15 mouse cellular contexts compared by ENCODE assay signal in the genomic region with DNA sequence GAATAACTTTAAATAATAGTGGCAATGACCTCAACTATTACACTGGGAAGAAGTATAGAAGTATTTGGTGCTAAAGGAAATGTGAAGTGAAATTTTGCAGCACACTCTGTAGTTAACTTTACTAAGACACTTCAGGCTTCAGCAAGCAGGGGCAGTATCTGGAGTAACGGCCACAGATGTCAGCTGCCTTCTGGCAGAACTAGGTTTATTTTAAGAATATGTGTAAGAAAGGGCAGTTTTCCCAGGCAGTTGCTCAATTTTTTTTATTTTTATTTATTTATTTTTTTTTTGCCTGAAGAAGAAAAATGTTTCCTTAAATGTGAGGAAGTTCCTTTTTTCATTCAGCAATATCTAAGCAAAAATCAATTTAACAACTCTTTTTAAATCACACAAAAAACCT.
DNase-seq lines count a peak whose midpoint lies in the region; ATAC-seq and TF ChIP-seq lines count a peak whose summit lies in the region.
"Had no signal": no experiment of that assay in that cellular context is flagged by ENCODE, and none has a peak within 500 bp of the region (broad histone marks: within the 10 kb centered on the region; RNA-seq: fewer than 3 reads in every experiment).

No protein-coding gene starts in this region.

- peaks cover 4% of the 10 kb centered on the region; the same call in 1 of the 2 replicates for H3K4me1 ChIP-seq in kidney, adult 2 months (ENCODE audit: control insufficient read depth, insufficient read depth, low read length)
- H3K4me1 ChIP-seq in CH12.LX (ENCODE audit: control insufficient read depth in 1 of 2, insufficient read depth in 2 of 2), result peaks cover 3 to 49% of the 10 kb centered on the region in 2 experiments; a peak in 3 of 4 replicates
- no peaks in the 10 kb centered on the region for H3K4me1 ChIP-seq in hindbrain, embryonic 12.5 days

- no peaks in the 10 kb centered on the region for H3K27me3 ChIP-seq in kidney, adult 2 months (replicated peaks; ENCODE audit: control insufficient read depth, insufficient read depth, low read length)
- no peaks in the 10 kb centered on the region for H3K27me3 ChIP-seq in CH12.LX (replicated peaks)
- H3K27me3 ChIP-seq in hindbrain, embryonic 12.5 days, result no peaks in the 10 kb centered on the region
- H3K27me3 ChIP-seq: heart, embryonic 15.5 days; limb, embryonic 12.5 days had no signal

- TF ChIP-seq EP300 in CH12.LX (IDR thresholded peaks at IDR 0.05; ENCODE audit: low read length), result peak; percentile 67

- no peak for TF ChIP-seq RAD21 in CH12.LX (IDR thresholded peaks at IDR 0.05; ENCODE audit: low read depth, low read length)

- no peaks in the 10 kb centered on the region for H3K79me2 ChIP-seq in CH12.LX (replicated peaks; ENCODE audit: control insufficient read depth, extremely low read depth, insufficient read depth, poor library complexity, severe bottlenecking)

- no peak overlapping the region for H3K27ac ChIP-seq in kidney, adult 2 months (ENCODE audit: insufficient read depth, low read depth, low read length)
- H3K27ac ChIP-seq in CH12.LX (ENCODE audit: insufficient read depth, low read depth), result no peak overlapping the region
- no peak overlapping the region for H3K27ac ChIP-seq in hindbrain, embryonic 12.5 days
- H3K27ac ChIP-seq: hindbrain, postnatal 0 days; limb, embryonic 12.5 days had no signal

- no peak overlapping the region for H3K9ac ChIP-seq in CH12.LX (ENCODE audit: insufficient read depth, low read depth)
- no peak overlapping the region for H3K9ac ChIP-seq in hindbrain, embryonic 12.5 days
- H3K9ac ChIP-seq: heart, embryonic 15.5 days; limb, embryonic 12.5 days had no signal

- in situ Hi-C loops in CH12.LX (cut with MboI; ENCODE audit: low pct_ligation_motif_present, low pct_unique_long_range_greater_than_20kb, low sequenced_read_pairs), result no loop called here

- 2% methylated on average over 1 of the region's 1 CpGs for WGBS in kidney, adult 2 months
- WGBS in hindbrain, embryonic 12.5 days, result 73% methylated on average over 1 of the region's 1 CpGs

- no peaks in the 10 kb centered on the region for H3K9me3 ChIP-seq in CH12.LX (replicated peaks; ENCODE audit: low read length)
- H3K9me3 ChIP-seq in hindbrain, embryonic 12.5 days (replicated peaks), result no peaks in the 10 kb centered on the region
- H3K9me3 ChIP-seq: embryonic facial prominence, embryonic 10.5 days; forebrain, embryonic 10.5 days; heart, embryonic 15.5 days; limb, embryonic 12.5 days had no signal

- no peak for TF ChIP-seq POLR2A in kidney, adult 2 months (IDR thresholded peaks at IDR 0.05; ENCODE audit: low read depth, low read length)
- no peak; the same call in 1 of the 2 replicates for TF ChIP-seq POLR2A in CH12.LX (IDR thresholded peaks at IDR 0.05; ENCODE audit: low read depth, low read length)

- H3K4me3 ChIP-seq in kidney, adult 2 months (ENCODE audit: insufficient read depth, low read depth, low read length), result no peak overlapping the region
- no peak overlapping the region for H3K4me3 ChIP-seq in CH12.LX (replicated peaks in 1 of 3; ENCODE audit: low read depth in 2 of 3, low read length in 2 of 3, poor library complexity in 1 of 3)
- H3K4me3 ChIP-seq in hindbrain, embryonic 12.5 days, result no peak overlapping the region
- H3K4me3 ChIP-seq: embryonic facial prominence, embryonic 10.5 days; forebrain, embryonic 10.5 days; heart, embryonic 15.5 days; limb, embryonic 12.5 days had no signal

- peak overlapping the region; percentile 44; the same call in 1 of the 2 replicates for H3K4me2 ChIP-seq in CH12.LX (ENCODE audit: insufficient read depth, low read depth, poor library complexity, severe bottlenecking)
- no peak overlapping the region for H3K4me2 ChIP-seq in hindbrain, embryonic 12.5 days (replicated peaks)
- H3K4me2 ChIP-seq: heart, embryonic 15.5 days; limb, embryonic 12.5 days had no signal

- DNase-seq in kidney, adult 2 months, result peak; percentile 13
- DNase-seq in kidney, postnatal 36 days, result no peak
- DNase-seq in 3T3-L1 (ENCODE audit: low read depth, low spot score) (peak; percentile 28), CH12.LX (ENCODE audit: extremely low read depth) (peak; percentile 38)
- DNase-seq: adrenal gland, postnatal 36 days; cerebellum, adult 11-12 months; kidney, postnatal 10 days had no signal

- peak; percentile 2; the same call in 1 of the 2 replicates for ATAC-seq in megakaryocyte, adult 5-6 weeks (ENCODE audit: poor library complexity, severe bottlenecking)
- ATAC-seq in erythroid progenitor cell, adult 5-6 weeks (replicated peaks; ENCODE audit: low FRiP score, poor library complexity, severe bottlenecking), result no peak
- ATAC-seq in hindbrain, embryonic 12.5 days (ENCODE audit: low FRiP score), result no peak
- ATAC-seq: hindbrain, postnatal 0 days had no signal

- no peaks in the 10 kb centered on the region for H3K36me3 ChIP-seq in kidney, adult 2 months (ENCODE audit: control insufficient read depth, insufficient read depth, low read length)
- H3K36me3 ChIP-seq in CH12.LX (replicated peaks in 1 of 2; ENCODE audit: control insufficient read depth in 1 of 2, insufficient read depth in 1 of 2, low read length in 1 of 2), result peaks cover 0 to 2% of the 10 kb centered on the region in 2 experiments
- no peaks in the 10 kb centered on the region for H3K36me3 ChIP-seq in hindbrain, embryonic 12.5 days
- H3K36me3 ChIP-seq: embryonic facial prominence, embryonic 10.5 days; forebrain, embryonic 10.5 days; heart, embryonic 15.5 days; limb, embryonic 12.5 days had no signal

- dilution Hi-C loops in CH12.LX (cut with MboI; ENCODE audit: extremely low pct_ligation_motif_present, extremely low pct_unique_long_range_greater_than_20kb, low sequenced_read_pairs), result no loop called here

- no peak for TF ChIP-seq CTCF in kidney, adult 2 months (conservative IDR thresholded peaks at IDR 0.05; ENCODE audit: insufficient read depth, insufficient read length, low read depth, low read length)
- no peak for TF ChIP-seq CTCF in CH12.LX (conservative IDR thresholded peaks at IDR 0.05 in 1 of 2, IDR thresholded peaks at IDR 0.05 in 1 of 2; ENCODE audit: low read depth in 2 of 2, low read length in 2 of 2)

TF ChIP-seq in CH12.LX, 34 proteins besides CTCF, POLR2A, EP300 and RAD21:
- TF ChIP-seq UBTF (IDR thresholded peaks at IDR 0.05; ENCODE audit: low read depth, low read length) (no peak), MAZ (IDR thresholded peaks at IDR 0.05; ENCODE audit: low read depth, low read length) (no peak), TBP (conservative IDR thresholded peaks at IDR 0.05; ENCODE audit: low read depth, low read length) (no peak), ZMIZ1 (IDR thresholded peaks at IDR 0.05; ENCODE audit: low read depth, low read length) (no peak), POLR2AphosphoS2 (IDR thresholded peaks at IDR 0.05; ENCODE audit: low read depth, low read length) (no peak), BHLHE40 (IDR thresholded peaks at IDR 0.05; ENCODE audit: low read depth, low read length) (no peak), MAFK (IDR thresholded peaks at IDR 0.05; ENCODE audit: insufficient replicate concordance, low read length) (no peak), MXI1 (IDR thresholded peaks at IDR 0.05; ENCODE audit: low read depth, low read length) (no peak), ZKSCAN1 (IDR thresholded peaks at IDR 0.05; ENCODE audit: borderline replicate concordance, low read depth, low read length) (no peak), USF2 (conservative IDR thresholded peaks at IDR 0.05; ENCODE audit: low read depth, low read length) (no peak), MYC (IDR thresholded peaks at IDR 0.05; ENCODE audit: low read depth, low read length) (no peak), ETS1 (conservative IDR thresholded peaks at IDR 0.05; ENCODE audit: low read depth, low read length) (0 out of 2 replicates have a peak, but pooled peaks have one; percentile 36), ZNF384 (IDR thresholded peaks at IDR 0.05; ENCODE audit: low read depth, low read length) (peak; percentile 87), MEF2A (IDR thresholded peaks at IDR 0.05; ENCODE audit: borderline replicate concordance, low read depth, low read length) (peak; percentile 71; the same call in 1 of the 2 replicates), NRF1 (IDR thresholded peaks at IDR 0.05; ENCODE audit: low read depth, low read length) (no peak), ELF1 (IDR thresholded peaks at IDR 0.05; ENCODE audit: low read depth, low read length) (no peak), MAX (IDR thresholded peaks at IDR 0.05; ENCODE audit: low read length) (no peak), SIN3A (IDR thresholded peaks at IDR 0.05; ENCODE audit: low read length) (no peak), USF1 (IDR thresholded peaks at IDR 0.05; ENCODE audit: low read depth, low read length) (no peak), JUND (conservative IDR thresholded peaks at IDR 0.05; ENCODE audit: low read depth, low read length) (no peak; the same call in 1 of the 2 replicates), IRF4 (IDR thresholded peaks at IDR 0.05; ENCODE audit: low read depth, low read length) (no peak), SMC3 (IDR thresholded peaks at IDR 0.05; ENCODE audit: low read depth, low read length) (no peak), TCF12 (IDR thresholded peaks at IDR 0.05; ENCODE audit: low read depth, low read length) (no peak), GABPA (IDR thresholded peaks at IDR 0.05; ENCODE audit: insufficient replicate concordance, low read depth, low read length) (no peak), HCFC1 (IDR thresholded peaks at IDR 0.05; ENCODE audit: low read depth, low read length) (no peak), CHD2 (IDR thresholded peaks at IDR 0.05; ENCODE audit: low read length) (no peak), RCOR1 (conservative IDR thresholded peaks at IDR 0.05; ENCODE audit: low read depth, low read length) (no peak), JUN (IDR thresholded peaks at IDR 0.05; ENCODE audit: insufficient read depth, low read depth, low read length) (peak; percentile 20; the same call in 1 of the 2 replicates), PAX5 (IDR thresholded peaks at IDR 0.05; ENCODE audit: low read length) (no peak), NELFE (IDR thresholded peaks at IDR 0.05; ENCODE audit: low read depth, low read length) (no peak), CHD1 (IDR thresholded peaks at IDR 0.05; ENCODE audit: low read depth, low read length) (no peak), KAT2A (IDR thresholded peaks at IDR 0.05; ENCODE audit: insufficient replicate concordance, low read length) (no peak), E2F4 (IDR thresholded peaks at IDR 0.05; ENCODE audit: insufficient replicate concordance, low read depth, low read length) (no peak), ZC3H11A (IDR thresholded peaks at IDR 0.05; ENCODE audit: low read depth, low read length) (no peak)

Comparison
In these comparisons a context has a peak if more than half of its experiments do, and no peak if none do; other contexts are left out.
1. DNase-seq: peak in kidney, adult 2 months (single experiment), 3T3-L1 (single experiment) and CH12.LX (single experiment); none in kidney, postnatal 36 days (0 of 2).